Mouse (Mus musculus): ENCODE measurements around the gene Camk1d.

Camk1d gene

GRCm38 (mm10) chr2:5469366-5469941 lies 244.9 kb downstream of the Camk1d start:
- no peak for DNase-seq (ENCODE audit: low spot score)

- DNase-seq (ENCODE audit: low spot score), result no peak
Observed at GRCm38 (mm10) chr2:5467537-5467936, 246.8 kb downstream of the Camk1d start.

GRCm38 (mm10) chr2:5458671-5459235 lies 255.6 kb downstream of the Camk1d start:
- no peak for DNase-seq (ENCODE audit: low spot score)

- no peak for DNase-seq (ENCODE audit: low spot score)
Observed at GRCm38 (mm10) chr2:5458075-5458494, 256.2 kb downstream of the Camk1d start.

GRCm38 (mm10) chr2:5456108-5456507 lies 258.2 kb downstream of the Camk1d start:
- no peak for DNase-seq (ENCODE audit: low spot score)

GRCm38 (mm10) chr2:5454830-5455229 lies 259.5 kb downstream of the Camk1d start:
- DNase-seq (ENCODE audit: low spot score), result peak; percentile 2

- peak; percentile 26 for DNase-seq (ENCODE audit: low spot score)
Observed at GRCm38 (mm10) chr2:5451654-5452053, 262.7 kb downstream of the Camk1d start.

GRCm38 (mm10) chr2:5445357-5445756 lies 269.0 kb downstream of the Camk1d start:
- DNase-seq (ENCODE audit: low spot score), result no peak

- no peak for DNase-seq (ENCODE audit: low spot score)
Observed at GRCm38 (mm10) chr2:5437690-5438089, 276.6 kb downstream of the Camk1d start.

- DNase-seq (ENCODE audit: low spot score), result no peak
Observed at GRCm38 (mm10) chr2:5435587-5436253, 278.6 kb downstream of the Camk1d start.

- no peak for DNase-seq (ENCODE audit: low spot score)
Observed at GRCm38 (mm10) chr2:5431309-5431708, 283.0 kb downstream of the Camk1d start.

GRCm38 (mm10) chr2:5429921-5430320 lies 284.4 kb downstream of the Camk1d start:
- no peak for DNase-seq (ENCODE audit: low spot score)

GRCm38 (mm10) chr2:5426110-5426509 lies 288.2 kb downstream of the Camk1d start:
- no peak for DNase-seq (ENCODE audit: low spot score)

GRCm38 (mm10) chr2:5425612-5426011 lies 288.7 kb downstream of the Camk1d start:
- DNase-seq (ENCODE audit: low spot score), result no peak

GRCm38 (mm10) chr2:5420621-5421196 lies 293.6 kb downstream of the Camk1d start:
- DNase-seq (ENCODE audit: low spot score), result no peak

- DNase-seq (ENCODE audit: low spot score), result no peak
Observed at GRCm38 (mm10) chr2:5418802-5419201, 295.5 kb downstream of the Camk1d start.

GRCm38 (mm10) chr2:5417158-5418032 lies 296.9 kb downstream of the Camk1d start:
- DNase-seq (ENCODE audit: low spot score), result peak; percentile 19

GRCm38 (mm10) chr2:5411774-5412173 lies 302.5 kb downstream of the Camk1d start:
- no peak for DNase-seq (ENCODE audit: low spot score)

- DNase-seq (ENCODE audit: low spot score), result peak; percentile 13
Observed at GRCm38 (mm10) chr2:5403850-5404249, 310.5 kb downstream of the Camk1d start.

GRCm38 (mm10) chr2:5402036-5402435 lies 312.3 kb downstream of the Camk1d start:
- DNase-seq (ENCODE audit: low spot score), result no peak

GRCm38 (mm10) chr2:5398505-5398904 lies 315.8 kb downstream of the Camk1d start:
- no peak for DNase-seq (ENCODE audit: low spot score)

- DNase-seq (ENCODE audit: low spot score), result no peak
Observed at GRCm38 (mm10) chr2:5398043-5398442, 316.3 kb downstream of the Camk1d start.
